Mouse (Mus musculus) inflammation-experienced regulatory T-cells, adult 6 months (primary cell): ENCODE measurements around the gene Aqp6. TPM values are rescaled to one million over a fixed set of nuclear protein-coding genes. Genes with fewer than 3 reads are reported as not detected.

Source experiments
- ATAC-seq: one replicate; pipeline ENCODE4 v1.8.0; 2017
- polyA plus RNA-seq, 3 experiments: library from polyadenylated mRNA; unstranded; fragments of 100-300 nt; shearing (Covaris generic); gene quantifications; one replicate each; pipeline ENCODE4 v1.2.1; 2017

Aqp6 gene
- polyA plus RNA-seq, 3 experiments from 2014 or later, result not detected

- ATAC-seq, result no peak
Observed at GRCm38 (mm10) chr15:99649067-99649761, 48.0 kb downstream of the Aqp6 start.

DNA sequence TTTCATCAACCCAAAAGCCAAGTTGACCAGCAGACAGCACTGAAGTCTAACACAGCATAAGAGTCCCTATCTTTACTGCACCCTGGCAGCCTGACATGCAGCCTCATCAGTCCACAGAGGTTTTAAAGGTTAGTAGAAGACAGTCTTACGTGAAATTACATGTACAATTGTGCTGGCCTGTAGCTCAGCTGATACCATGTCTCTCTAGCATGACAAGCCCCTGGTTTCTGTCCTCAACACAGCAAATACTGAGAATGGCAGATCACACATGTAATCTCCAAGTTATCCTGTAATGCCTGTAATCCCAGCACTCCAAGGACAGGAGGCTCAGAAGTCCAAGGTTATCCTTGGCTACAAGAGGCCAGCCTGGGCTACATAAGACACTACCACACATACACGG, 49.1 kb downstream of the Aqp6 start:
- no peak for ATAC-seq

- ATAC-seq, result peak; percentile 98
Observed at GRCm38 (mm10) chr15:99651163-99651872, 50.1 kb downstream of the Aqp6 start, which contains the start of gene Racgap1. Gene Racgap1, minus strand, starts transcription at chr15:99651656.

- no peak for ATAC-seq
Observed at GRCm38 (mm10) chr15:99651984-99652872, 51.0 kb downstream of the Aqp6 start.

- ATAC-seq, result no peak
Observed at GRCm38 (mm10) chr15:99653291-99653690, 52.1 kb downstream of the Aqp6 start.

DNA sequence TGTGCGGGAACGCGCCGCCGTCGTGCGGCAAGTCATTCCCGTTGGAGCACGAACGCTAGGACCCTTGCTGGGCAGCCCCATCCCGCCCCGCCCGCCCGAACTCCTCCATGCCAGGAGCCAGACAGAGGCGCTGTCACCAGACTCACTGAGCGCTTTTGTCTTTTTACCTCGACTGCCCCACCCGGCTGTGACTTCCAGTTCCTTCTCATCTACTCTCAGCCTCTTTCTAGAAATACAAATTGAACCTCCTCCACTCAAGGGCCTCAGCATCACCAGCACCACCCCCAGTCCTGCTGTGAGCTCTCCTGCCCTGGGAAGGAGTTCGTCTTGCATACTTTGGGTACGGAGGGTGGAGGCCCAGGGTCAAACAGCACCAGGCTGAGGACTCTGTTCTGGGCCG, 52.7 kb downstream of the Aqp6 start:
- ATAC-seq, result no peak

Other genes with a start within 250 kb of the Aqp6 start
- gene Fmnl3, start 230.9 kb upstream of the Aqp6 start, polyA plus RNA-seq, result 10 to 100 TPM in 1 of 3 experiments, 1 to 10 TPM in 2; 5.5 to 13.4 (median 9.2) TPM
- 1,000 to 10,000 TPM; 1,026 to 1,183 (median 1,027) TPM for gene Tmbim6, start 208.5 kb upstream of the Aqp6 start, polyA plus RNA-seq
- gene Nckap5l, start 143.7 kb upstream of the Aqp6 start, polyA plus RNA-seq, result 1 to 10 TPM in 1 of 3 experiments, under 1 TPM in 2; 0.10 to 1.9 (median 0.78) TPM
- 10 to 100 TPM; 16.9 to 30.8 (median 30.6) TPM for gene Bcdin3d, start 126.7 kb upstream of the Aqp6 start, polyA plus RNA-seq
- gene Faim2, start 73.2 kb upstream of the Aqp6 start, polyA plus RNA-seq, result under 1 TPM in 2 of 3 experiments, not detected in 1; 0.03 to 0.15 TPM
- not detected for gene Aqp2, start 22.3 kb upstream of the Aqp6 start, polyA plus RNA-seq
- not detected for gene Aqp5, start 10.6 kb upstream of the Aqp6 start, polyA plus RNA-seq
- 100 to 1,000 TPM in 1 of 3 experiments, 10 to 100 TPM in 2; 18.4 to 106 (median 18.6) TPM for gene Racgap1, start 50.3 kb downstream of the Aqp6 start, polyA plus RNA-seq
- under 1 TPM in 2 of 3 experiments, not detected in 1; 0.20 to 0.40 TPM for gene Asic1, start 69.0 kb downstream of the Aqp6 start, polyA plus RNA-seq
- gene Smarcd1, start 100.7 kb downstream of the Aqp6 start, polyA plus RNA-seq, result 10 to 100 TPM in 2 of 3 experiments, 1 to 10 TPM in 1; 8.4 to 15.5 (median 10.5) TPM
- gene Gm17349, start 104.1 kb downstream of the Aqp6 start, polyA plus RNA-seq, result not detected
- under 1 TPM in 2 of 3 experiments, not detected in 1; 0.24 to 0.39 TPM for gene Gpd1, start 116.1 kb downstream of the Aqp6 start, polyA plus RNA-seq
- gene Cox14, start 124.2 kb downstream of the Aqp6 start, polyA plus RNA-seq, result 100 to 1,000 TPM; 133 to 168 (median 166) TPM
- 10 to 100 TPM; 49.5 to 66.7 (median 56.5) TPM for gene Cers5, start 171.5 kb downstream of the Aqp6 start, polyA plus RNA-seq